Mouse (Mus musculus): ENCODE data around the gene Prr5. TPM values are rescaled to one million over a fixed set of nuclear protein-coding genes. Genes with fewer than 3 reads are reported as not detected.

Gene Prr5
- 1 to 10 TPM; 4.3 to 6.2 TPM for total RNA-seq (2021)
- long read RNA-seq, experiment 1, partial matches to known transcripts = 2 of 8 reads
- long read RNA-seq, experiment 1, other reads (novel, unspliced or antisense) = 2 of 8 reads
- long read RNA-seq, experiment 2, transcript Prr5-201 (8 exons, 1,830 nt) = major isoform, 8 of 12 reads
- long read RNA-seq, experiment 2, partial matches to known transcripts = 2 of 12 reads
- long read RNA-seq, experiment 2, other reads (novel, unspliced or antisense) = 2 of 12 reads

DNA sequence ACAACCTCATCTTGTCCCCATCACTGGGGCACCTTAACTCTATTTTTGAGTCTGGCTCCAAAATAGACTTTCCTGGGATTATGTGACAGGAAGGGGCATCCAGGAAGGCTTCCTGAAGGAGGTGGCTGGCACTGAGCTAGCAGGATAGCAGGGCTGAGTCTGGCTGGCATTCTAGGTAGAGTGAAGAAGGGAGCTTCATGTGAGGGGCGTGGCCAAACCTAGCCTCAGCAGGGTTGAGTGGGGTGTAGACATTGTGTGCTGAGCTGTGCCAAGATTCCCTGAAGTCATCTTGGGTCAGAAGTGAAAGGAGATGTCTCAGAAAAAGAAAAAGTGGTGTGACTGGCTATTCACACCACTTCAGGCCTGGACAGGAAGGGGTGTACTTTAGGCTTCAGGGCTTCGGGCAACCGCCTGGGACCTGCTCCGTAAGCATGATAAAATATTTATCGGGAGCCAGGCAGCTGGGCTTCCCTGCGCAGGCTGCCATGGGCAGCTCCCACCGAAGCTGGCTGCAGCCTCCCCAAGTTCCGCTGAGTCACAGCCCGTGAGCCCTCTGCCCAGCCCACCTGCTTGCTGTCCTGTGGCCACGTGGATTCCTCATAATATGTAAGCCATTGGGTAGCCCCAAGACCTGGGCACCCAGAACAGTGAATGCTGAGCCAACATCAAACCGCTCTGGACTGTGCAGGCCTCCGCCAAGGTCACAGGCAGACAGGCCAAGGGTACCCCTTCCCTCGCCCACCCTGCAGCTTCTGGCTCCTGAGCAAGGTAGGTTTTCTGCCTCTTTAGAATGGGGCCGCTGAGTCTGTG is at the start of gene Prr5:
Gene Prr5, plus strand, starts transcription at position 683 of the 810 bp plus-strand sequence.
- no peak for DNase-seq

DNA sequence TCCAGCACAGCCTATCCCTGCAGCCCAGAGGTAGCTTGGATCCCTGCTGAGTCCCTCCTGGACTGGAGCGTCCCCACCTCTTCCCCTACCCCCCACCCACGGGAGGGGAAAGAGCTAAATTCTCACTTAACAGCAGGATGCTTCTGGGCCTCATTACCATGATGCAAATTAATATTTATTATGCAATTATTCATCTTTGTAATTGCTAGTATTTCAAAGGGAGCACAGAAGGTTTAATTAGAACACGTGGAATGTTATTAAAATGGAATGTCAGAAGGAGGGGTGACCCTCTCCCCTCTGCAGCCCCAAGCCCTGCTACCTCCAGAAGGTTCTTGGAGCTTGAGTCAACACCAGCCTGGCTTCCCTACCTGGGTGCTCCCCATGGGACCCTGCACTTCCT is 49.4 kb upstream of the Prr5 start:
- DNase-seq = no peak

DNA sequence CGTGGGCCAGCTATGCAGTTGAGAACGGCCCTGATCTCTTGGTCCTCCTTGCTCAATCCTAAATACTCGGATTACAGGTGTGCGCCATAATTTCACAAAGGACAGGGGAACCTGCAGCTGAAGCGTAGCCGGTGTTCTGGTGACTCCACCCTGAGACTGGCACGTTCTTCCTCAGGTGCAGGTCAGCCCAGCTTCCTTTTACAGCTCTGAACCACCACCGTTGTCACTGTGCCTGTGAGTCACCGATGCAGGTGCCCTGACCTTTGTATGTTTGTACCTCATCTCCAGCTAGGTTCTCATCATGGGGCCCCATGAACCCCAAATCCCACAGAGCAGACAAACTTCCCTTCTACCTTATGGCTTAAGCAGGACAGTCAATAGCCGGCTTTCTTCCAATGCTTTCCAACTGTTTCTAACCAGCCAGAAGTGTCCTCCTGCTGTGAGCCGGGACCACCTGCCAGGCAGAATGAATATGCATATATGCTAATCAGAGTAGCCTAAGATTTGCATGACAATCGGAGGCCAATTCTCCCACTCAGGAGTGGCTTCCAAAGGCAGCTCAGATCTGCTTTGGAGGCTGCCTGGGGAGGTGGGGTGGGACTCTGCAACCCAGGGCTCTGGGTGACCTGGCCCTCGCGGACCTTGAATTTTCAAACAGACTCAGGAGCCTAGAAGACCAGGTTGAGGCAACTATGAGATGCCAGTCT is 47.5 kb upstream of the Prr5 start:
- DNase-seq = no peak

DNA sequence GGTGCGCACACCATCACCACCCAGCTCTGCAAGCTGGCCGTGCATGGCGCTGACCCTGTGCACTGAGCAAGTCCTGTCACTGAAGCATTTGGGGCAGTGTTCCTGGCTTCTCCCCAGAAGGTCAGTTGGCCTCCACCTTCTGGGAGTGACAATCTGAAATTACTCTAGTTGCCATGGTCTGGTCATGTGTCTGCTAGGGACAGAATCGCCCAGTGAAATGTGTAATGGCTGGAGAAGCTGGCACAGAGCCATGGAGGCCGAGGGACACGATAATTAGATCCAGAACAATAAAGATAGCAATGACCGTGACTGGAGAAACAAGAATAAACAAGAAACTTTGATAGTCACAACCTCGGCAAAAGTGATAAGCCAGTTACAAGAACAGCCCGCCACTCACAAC is 44.5 kb upstream of the Prr5 start:
- peak; percentile 71 to 72 for DNase-seq

DNA sequence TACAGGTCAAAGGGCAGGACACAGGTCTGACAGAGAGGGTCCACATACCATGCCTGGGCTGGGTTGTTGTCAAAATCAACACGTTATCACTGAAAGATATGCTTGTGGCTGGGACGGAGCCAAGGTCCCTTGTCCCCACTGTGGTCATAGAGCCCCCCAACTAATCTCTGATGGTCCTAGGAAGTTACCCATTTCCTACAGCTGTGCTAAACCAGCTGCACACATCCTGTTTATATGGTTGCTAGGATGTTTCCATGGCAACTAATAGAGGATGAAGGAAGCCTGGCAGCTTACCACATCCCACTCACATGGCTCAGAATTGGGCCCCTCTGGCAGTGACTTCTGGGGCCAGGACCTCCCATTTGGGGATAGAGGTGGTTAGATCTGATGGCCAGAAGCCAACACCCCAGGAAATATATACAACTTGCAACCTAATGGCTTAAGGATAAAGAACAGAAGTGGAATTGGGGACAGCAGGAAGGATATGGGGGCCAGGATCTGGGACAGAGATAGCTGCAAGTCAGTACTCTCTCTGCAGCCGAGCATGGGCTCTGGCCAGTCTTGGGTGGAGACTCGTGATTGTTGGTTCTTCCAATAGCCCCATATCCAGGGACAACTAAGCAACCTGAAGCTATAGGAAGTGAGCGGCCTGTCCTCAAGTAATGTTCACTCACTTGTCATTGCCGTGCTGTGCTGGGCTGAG is 43.6 kb upstream of the Prr5 start:
- DNase-seq = peak; percentile 58 to 72

DNA sequence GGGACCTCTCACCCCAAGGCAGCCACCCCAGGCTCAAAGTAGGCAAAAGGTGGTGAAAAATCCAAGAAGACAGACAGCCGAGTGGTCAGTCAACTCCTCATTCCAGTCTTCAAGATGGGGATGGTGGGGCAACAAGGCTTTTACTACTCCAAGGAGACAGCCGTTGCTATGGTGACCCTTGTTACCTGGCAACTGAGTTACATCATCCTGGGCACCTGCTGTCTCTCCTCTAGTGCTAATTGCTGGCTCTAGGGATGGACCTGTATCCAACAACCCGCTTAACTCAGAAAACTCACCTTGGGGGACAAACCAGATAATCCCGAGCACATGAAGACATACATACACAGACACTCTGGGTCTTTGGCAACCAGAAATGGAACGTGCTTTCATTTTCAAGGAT is 42.1 kb upstream of the Prr5 start:
- no peak for DNase-seq

DNA sequence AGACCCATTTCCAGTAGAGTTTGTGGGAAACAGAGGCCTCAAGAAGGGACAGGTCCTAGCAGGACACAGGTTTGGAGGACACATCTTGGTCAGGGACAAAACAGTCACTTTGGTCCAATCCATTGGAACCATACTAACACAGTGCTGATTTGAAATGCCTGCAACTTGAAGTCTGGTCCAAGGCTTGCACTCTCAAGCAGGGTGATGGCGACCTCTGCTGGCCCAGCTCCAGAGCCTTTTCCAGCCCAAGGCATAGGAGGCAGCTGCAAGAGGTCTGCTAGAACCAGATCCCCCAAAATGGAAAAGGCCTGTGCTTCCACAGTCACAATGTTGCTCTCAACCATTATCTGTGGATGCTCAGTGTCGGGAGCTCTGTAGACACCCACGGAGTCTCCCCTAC is 39.7 kb upstream of the Prr5 start:
- DNase-seq = no peak

DNA sequence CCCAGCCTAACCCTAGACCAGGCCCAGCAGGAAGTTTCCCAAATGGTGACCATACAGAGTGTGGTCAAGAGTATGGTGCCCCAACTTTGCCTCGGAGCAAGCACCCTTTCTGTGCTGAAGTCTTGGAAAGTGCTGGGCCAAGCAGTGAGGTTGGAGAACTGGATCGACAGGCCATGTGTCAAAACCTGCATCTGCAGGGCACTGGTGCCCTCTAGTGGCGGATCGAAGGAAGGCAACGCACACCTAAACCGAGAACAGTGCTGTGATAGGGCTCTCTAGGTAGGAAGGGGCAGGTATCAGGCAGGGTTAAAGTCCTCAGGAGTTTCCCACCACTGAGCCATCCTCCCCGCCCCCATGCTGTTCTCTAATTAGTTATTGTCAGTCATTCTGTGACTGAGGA is 37.9 kb upstream of the Prr5 start:
- DNase-seq = peak; percentile 73 to 87

DNA sequence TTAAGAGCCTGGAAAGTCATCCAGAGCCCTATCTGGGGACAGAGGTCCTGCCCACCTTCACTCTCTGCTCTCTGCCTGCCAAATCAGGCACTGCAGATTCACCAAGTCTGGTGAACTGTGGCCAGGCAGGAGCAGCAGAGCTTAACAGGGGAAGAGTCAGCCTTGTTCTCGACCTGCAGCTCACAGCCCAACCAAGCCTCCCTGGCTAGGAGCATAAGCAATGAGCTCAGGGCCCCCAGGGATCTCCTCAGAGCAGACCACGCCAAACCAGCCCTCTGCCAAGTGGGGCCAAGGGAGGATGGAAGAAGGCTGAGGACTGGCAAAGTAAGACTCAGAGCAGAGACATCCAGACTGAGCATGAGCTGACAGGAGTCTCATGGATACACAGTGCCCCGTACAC is 35.1 kb upstream of the Prr5 start:
- peak; percentile 63 to 71 for DNase-seq

DNA sequence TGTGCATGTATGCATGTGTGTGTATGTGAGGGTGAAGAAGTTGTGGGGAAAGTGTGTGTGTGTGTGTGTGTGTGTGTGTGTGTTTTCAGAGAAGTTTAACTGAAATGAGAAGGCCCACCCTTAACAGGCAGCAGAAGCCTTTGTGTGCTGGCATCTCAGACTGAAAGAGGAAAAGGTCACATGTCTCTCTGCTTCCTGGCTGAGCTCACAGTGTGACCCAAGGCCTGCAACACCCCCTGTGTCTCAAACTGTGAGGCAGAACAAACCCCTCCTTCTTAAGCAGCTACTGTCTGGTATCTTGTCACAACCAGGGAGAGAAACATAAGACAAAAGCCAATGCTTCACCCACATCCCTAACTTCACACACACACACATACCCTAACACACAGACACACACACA is 31.0 kb upstream of the Prr5 start:
- peak in 1 of 2 experiments; percentile 53 for DNase-seq

DNA sequence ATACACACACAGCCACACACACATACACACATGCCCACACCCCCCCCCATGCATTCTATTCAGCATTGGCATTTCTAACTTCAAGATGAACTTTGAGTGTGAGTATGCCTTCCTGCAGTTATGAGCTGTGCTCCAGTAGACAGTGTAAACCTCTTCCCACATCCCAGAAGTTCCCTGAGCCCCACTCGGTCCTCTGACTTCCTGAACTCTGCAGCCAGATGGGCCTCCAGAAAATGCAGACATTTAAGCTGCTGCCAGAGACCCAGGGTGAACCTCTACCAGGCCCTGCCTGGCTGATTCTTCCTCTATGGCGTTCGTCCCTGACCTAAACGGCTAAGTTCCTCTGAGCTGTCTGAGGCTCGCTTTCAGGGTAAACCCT is 30.4 kb upstream of the Prr5 start:
- DNase-seq = no peak

DNA sequence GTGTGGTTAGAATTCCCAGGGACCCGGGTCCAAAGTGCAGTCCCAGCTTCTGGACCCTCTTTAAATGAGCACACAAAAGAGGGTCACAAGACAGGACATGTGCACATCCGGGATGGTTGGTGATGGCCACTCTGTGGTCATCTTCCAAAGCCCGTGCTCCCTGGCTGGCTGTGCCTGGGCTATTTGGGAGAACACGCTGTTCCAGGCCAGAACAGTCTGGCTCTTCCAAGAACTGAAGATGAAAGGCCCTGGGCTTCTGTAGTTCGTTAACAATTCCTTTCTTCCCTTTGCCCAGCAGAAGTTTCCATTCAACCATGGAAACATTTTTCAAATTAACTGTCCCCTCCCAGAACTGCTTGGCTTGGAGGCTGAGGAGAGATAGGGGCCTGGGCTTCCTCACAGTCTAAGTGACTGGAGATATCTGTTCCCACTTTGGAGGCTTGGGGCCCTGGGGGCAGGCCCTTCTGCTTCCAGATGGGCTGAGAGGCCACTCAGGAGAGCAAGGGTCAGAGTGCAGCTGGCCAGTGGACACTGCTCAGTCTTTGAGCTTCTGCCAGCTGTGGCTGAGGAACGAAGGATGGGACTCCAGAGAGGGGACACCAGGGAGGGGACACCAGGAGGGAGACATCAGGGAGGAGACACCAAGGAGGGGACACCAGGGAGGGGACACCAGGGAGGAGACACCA is 29.8 kb upstream of the Prr5 start:
- DNase-seq = peak; percentile 77 to 88

DNA sequence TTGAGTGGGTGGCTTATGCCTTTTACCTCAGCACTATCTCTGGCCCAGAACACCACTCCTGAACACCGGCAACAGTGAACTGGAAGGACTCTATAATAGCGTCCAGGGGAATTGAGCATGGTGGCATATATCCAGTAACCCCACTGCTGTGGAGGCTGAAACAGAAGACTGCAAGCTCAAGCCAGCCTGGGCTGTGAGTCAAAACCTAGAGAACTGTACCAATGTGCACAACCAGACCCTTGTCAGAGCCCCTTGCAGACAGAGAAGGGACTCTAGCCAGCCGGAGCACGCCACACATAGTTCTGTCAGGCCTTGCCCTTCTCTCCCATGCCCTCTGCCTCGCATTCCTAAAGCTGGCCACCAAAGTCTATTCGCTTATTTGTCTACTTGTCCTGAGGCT is 28.7 kb upstream of the Prr5 start:
- DNase-seq = peak; percentile 28 to 37

DNA sequence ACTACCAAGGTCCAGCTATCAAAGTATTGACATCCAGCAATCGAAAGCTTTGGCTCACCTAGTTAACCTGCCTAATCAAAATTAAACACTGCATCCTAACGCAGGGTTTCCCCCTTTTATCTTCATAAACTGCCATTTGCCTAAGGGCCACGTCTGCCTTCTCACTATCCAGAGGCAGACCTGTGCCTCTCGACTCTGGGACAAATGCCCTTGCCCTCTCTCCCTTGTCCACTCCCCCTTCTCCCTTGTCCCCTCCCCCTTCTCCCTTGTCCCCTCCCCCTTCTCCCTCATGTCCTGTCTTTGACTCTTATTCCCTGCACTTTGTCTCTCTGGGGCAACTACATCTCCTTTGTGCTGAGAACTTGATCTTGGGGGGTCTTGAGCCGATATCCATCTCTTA is 28.3 kb upstream of the Prr5 start:
- DNase-seq = no peak

DNA sequence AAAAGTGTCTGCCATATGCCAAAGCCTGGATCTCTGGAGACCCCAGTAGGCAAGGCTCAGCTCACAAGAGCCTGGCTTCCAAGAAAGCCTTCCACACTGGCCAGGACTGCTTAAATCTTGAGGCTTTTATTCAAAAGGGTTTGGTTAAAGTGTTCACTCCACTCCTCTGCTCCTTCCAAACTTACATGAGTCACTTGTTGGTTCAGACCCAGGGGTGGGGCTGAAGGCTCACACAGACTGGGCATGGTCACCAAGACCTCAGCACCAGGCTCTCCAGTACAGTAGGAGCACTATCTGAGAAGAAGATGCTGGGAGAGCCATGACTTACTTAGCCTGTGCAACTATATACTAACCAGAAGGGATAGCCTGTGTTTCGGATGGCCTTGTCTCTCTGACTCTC is 27.5 kb upstream of the Prr5 start:
- DNase-seq = peak; percentile 58 to 63

DNA sequence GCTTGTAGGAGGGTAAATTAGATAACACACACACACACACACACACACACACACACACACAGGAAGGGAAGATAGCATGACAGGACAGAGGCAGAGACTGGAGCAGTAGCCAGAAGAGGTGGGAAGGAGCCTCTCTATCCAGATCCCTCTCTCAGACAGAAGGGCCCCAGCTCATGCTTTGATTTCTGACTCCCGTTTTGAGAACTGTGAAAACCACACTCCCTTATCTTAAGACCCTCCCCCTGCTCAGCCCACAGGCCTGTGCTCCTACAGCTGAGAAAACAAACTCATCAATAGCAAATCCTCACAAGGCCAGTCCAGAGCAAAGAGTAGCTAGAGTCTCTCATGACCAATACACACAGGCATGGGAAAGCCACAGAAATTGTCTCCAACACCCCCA is 26.2 kb upstream of the Prr5 start:
- DNase-seq = no peak

DNA sequence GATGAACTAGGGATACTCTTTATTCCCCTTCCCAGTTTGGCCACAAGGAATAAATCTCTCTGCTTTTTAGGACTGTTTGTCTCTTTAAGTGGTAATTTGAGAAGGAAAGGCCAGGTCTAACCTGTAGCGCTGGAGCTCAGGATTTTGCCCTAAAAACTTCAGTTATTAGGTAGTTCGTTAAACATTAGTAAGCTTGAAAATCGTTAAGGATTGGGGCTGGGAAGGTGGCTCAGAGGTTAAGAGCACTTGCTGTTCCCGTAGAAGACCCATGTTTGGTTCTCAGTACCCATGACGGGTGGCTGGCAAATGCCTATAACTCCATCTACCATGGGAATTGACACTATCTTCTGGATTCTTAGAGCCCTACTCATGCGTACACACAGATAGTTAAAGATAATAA is 17.9 kb upstream of the Prr5 start:
- DNase-seq = no peak

DNA sequence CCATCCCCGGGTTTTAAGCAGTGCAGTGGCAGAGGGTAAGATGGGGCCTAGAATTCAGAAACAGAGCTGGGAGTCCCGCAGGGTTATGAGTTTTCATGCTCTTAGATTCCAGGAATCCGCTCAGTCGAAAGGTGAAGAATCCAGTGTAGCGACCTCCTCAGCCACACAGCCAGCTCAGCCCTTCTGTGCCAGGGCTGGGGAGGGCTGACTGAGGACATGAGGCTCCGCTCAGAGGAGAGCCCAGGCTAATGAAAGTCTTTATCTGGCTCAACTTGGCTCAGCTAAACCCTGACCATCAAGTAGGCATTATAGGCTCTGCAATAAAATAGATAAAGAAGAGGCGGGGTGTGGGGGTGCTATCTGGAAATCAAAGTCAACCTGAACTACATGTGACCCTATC is 16.3 kb upstream of the Prr5 start:
- DNase-seq = no peak

DNA sequence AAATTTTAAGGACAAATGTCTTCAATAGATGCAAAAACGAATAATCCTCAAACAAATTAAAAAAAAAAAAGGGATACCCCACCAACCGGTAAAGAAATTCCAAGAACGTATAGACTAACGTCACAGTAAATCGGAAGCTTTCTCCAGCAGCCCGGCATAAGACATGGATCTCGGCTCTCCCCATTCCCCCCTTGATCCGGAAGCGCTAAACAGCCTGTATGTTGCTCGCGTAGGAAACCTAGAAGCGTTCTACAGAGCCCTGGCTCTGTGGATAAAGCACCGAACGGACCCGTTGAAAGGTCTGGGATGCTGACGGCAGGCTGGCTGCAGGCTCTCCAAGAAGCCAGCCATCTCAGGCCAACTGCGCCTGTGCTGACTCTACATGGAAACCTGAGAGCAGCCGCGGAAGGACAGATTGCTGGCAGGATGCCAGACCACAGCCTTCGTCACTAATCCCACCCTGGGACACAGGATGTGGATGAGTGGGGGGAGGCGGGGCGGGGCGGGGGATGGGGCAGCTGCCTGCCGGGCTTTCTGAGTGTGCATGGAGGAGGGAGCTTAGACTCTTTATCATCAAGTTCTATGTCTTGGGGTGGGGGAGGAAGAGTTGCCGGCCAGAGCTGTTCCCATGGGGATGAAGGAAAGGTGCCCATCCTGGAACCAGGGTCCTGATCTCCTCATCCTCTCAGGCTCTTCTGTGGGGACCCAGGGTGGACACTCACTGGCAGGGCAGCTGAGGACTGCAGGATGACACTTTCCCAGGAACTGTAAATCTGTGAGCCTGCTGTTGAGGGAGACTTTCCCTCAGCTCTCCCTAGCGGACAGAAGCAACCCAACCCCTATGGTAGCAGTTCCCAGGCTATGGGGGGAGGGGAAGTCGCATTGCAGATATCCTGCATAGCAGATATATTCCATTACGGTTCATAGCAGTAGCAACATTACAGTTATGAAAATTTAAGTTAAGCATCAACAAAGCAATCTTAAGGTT is 15.1 kb upstream of the Prr5 start:
- peak; percentile 76 to 87 for DNase-seq

DNA sequence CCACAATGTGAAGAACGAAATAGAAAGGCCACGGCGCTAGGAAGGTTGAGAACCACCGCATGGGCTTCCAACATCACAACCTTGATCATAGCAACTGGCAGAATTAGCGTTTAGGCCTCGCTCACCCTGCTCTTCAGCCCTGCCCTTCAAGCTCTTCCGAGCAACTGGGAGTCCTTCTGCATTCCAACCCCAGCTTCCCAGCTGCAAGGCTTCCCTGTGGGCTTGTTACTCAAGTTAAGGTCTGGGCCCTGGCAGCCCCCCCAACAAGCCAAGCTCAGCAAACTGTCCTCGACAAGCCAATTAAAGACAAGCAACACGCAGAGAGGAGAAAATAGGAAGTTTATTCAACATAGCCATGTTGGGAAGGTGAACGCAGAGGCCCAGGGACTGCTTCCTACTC is 14.4 kb upstream of the Prr5 start:
- DNase-seq = peak in 1 of 2 experiments; percentile 9

DNA sequence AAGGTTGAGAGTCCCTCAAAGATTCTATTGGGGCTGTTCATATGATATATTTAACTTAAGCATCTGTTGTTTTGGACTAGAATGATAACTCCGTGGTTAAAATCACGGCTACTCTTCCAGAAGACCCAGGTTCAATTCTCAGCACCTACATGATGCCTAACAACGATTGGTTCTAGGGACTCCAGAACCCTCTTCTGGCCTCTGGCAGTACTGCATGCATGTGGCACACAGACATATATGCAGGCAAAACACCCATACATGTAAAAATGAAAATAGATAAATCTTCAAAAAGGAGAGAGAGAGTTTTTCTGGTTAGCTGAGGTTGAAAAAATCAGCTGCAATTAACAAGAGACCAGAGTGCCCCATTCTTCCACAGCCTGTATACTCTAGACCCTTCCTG is 12.7 kb upstream of the Prr5 start:
- DNase-seq = no peak

Data from heart, adult 18-20 months (tissue).